Mouse (Mus musculus) liver, adult 2 months (tissue): ENCODE data around the gene Fancg. TPM values are rescaled to one million over a fixed set of nuclear protein-coding genes. Genes with fewer than 3 reads are reported as not detected.
A peak's percentile ranks its signal among the peaks of the same experiment; 100 is the strongest.

ENCODE experiments used
- DNase-seq: peaks from one replicate; pipeline ENCODE4 v3.0.0-alpha.2; 2011; ENCODE audit warnings: low read depth, low spot score; ENCODE audit errors: extremely low read depth
- H3K27ac ChIP-seq: fragments of 200-500 bp; replicated peaks from 2 replicates; pipeline ENCODE4 v1.5.1; 2012; ENCODE audit warnings: low read depth, mild to moderate bottlenecking, control low read depth, inconsistent platforms, low read length; ENCODE audit not compliant: insufficient read depth
- H3K27me3 ChIP-seq: fragments of 200-500 bp; 2 replicates; pipeline ENCODE4 v1.6.1; 2012; ENCODE audit warnings: mild to moderate bottlenecking, moderate library complexity, low read length, inconsistent platforms; ENCODE audit not compliant: control insufficient read depth, insufficient read depth
- H3K36me3 ChIP-seq: fragments of 200-500 bp; 2 replicates; pipeline ENCODE4 v1.6.1; 2012; ENCODE audit warnings: low read length, inconsistent platforms; ENCODE audit not compliant: control insufficient read depth, insufficient read depth
- H3K4me1 ChIP-seq: fragments of 200-500 bp; 2 replicates; pipeline ENCODE4 v1.6.1; 2011; ENCODE audit warnings: low read length; ENCODE audit not compliant: control insufficient read depth, insufficient read depth
- H3K4me3 ChIP-seq: fragments of 200-500 bp; 2 replicates; pipeline ENCODE4 v1.5.1; 2011; ENCODE audit warnings: low read depth, mild to moderate bottlenecking, control low read depth, low read length, moderate library complexity; ENCODE audit not compliant: insufficient read depth
- H3K79me2 ChIP-seq: fragments of 200-500 bp; 2 replicates; pipeline ENCODE4 v1.6.1; 2012; ENCODE audit warnings: inconsistent platforms, mild to moderate bottlenecking, low read length, moderate library complexity; ENCODE audit not compliant: control insufficient read depth, insufficient read depth
- H3K9ac ChIP-seq: fragments of 200-500 bp; 2 replicates; pipeline ENCODE4 v1.6.1; 2012; ENCODE audit warnings: low read depth, mild to moderate bottlenecking, control low read depth, inconsistent platforms, low read length
- CTCF ChIP-seq: fragments of 200-500 bp; IDR thresholded peaks from 2 replicates; pipeline ENCODE4 v1.5.1; 2011; ENCODE audit warnings: low read depth, low read length, control low read depth
- POLR2A ChIP-seq: fragments of 200-500 bp; IDR thresholded peaks from 2 replicates; pipeline ENCODE4 v1.6.1; 2011; ENCODE audit warnings: low read length, control low read depth; ENCODE audit not compliant: insufficient read depth; ENCODE audit errors: extremely low read depth
- WGBS: fragments of 180-500 bp; shearing (Covaris S2); methylation state at CpG from one replicate; pipeline ENCODE4 v1.1.7; 2018; 5-methylcytosine and 5-hydroxymethylcytosine counted together
- polyA plus RNA-seq: library from polyadenylated mRNA; depleted of rRNA; stranded (reverse); fragments of >200 nt; gene quantifications from 2 replicates; pipeline ENCODE4 v1.2.3, GENCODE M21; 2012
- total RNA-seq: library from RNA; depleted of rRNA; stranded (reverse); fragments of >200 nt; gene quantifications from 2 replicates; pipeline ENCODE4 v1.2.3, GENCODE M21; 2014

Gene Fancg
- total and polyA plus RNA-seq, 2 experiments: 1.2 to 2.9 TPM

DNA sequence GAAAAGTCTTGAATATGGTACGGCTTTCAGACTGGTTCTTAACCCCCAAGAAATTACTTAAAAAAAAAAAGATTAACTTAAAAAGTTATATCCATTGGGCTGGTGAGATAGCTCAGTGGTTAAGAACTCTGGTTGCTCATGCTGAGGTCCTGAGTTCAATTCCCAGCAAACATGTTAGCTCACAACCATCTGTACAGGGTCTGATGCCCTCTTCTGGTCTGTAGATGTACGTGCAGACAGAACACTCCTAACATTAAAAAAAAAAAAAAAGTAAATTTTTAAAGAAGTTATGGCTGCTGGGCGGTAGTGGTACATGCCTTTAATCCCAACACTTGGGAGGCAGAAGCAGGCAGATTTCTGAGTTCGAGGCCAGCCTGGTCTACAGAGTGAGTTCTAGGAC is 32.2 kb downstream of the Fancg start:
- no peaks in the 10 kb centered on the region for H3K27me3 ChIP-seq
- H3K4me3 ChIP-seq: no peak overlapping the region
- peaks cover 37% of the 10 kb centered on the region for H3K36me3 ChIP-seq
- no peak overlapping the region for H3K9ac ChIP-seq
- no peaks in the 10 kb centered on the region for H3K79me2 ChIP-seq
- H3K4me1 ChIP-seq: no peaks in the 10 kb centered on the region
- TF ChIP-seq CTCF: 0 out of 2 replicates have a peak, but pooled peaks have one; percentile 9
- TF ChIP-seq POLR2A: no peak
- DNase-seq: no peak
- WGBS: 87% methylated on average over 4 of the region's 4 CpGs
- H3K27ac ChIP-seq: no peak overlapping the region

DNA sequence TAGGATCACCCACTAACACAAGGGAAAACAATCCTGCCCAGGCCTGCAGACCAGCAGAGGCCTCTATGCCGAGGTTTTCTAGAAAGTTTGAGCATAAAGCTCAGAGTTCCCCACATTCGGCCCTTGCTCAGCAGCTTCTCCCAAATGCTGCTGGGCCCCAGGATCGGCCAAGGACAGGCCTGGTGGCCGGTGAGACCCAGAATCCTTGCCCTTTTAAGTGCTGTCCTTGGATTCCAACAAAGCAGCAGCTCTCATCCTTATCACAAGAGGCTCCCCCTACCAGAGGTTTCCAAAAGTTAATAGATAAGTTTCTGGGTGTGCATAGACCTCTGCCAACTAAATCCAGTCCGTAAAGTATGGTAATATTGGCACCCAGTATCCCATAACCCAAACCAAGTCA is 36.4 kb downstream of the Fancg start:
- DNase-seq: no peak
- peaks cover 7% of the 10 kb centered on the region; the same call in 1 of the 2 replicates for H3K36me3 ChIP-seq
- TF ChIP-seq POLR2A: no peak
- no peak for TF ChIP-seq CTCF
- H3K9ac ChIP-seq: no peak overlapping the region
- H3K4me3 ChIP-seq: no peak overlapping the region
- no peaks in the 10 kb centered on the region for H3K27me3 ChIP-seq
- H3K4me1 ChIP-seq: no peaks in the 10 kb centered on the region
- 69% methylated on average over 5 of the region's 5 CpGs for WGBS
- H3K27ac ChIP-seq: no peak overlapping the region
- no peaks in the 10 kb centered on the region for H3K79me2 ChIP-seq

GRCm38 (mm10) chr4:42972952-42973351 is 37.4 kb downstream of the Fancg start:
- 94% methylated on average over 4 of the region's 4 CpGs for WGBS

DNA sequence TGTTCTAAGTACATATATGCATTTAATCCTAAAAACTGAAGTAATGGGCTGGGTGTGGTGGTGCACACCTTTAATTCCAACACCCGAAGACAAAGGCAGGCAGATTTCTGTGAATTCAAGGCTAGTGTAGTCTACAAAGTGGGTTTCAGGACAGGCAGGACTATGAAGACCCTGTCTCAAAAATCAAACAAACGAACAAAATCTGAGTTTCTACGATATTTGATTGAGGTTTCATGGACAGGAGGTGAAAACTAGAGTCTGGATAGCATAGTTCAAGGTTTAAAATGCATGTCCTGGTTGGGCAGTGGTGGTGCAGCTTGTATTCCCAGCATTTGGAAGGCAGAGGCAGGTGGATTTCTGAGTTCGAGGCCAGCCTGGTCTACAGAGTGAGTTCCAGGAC is 41.0 kb downstream of the Fancg start, which contains the start of gene 1700022I11Rik:
1700022I11Rik (plus strand) TSS at position 301 of the 400 bp plus-strand sequence.
- TF ChIP-seq POLR2A: no peak
- TF ChIP-seq CTCF: no peak
- Histone ChIP-seq H3K4me3 (no peak within 1 kb of the TSS), H3K36me3 (no peaks in the 10 kb centered on the region), H3K4me1 (peaks cover 3% of the 10 kb centered on the region; the same call in 1 of the 2 replicates), H3K9ac (no peak within 1 kb of the TSS), H3K27me3 (no peaks in the 10 kb centered on the region), H3K27ac (no peak within 1 kb of the TSS), H3K79me2 (no peaks in the 10 kb centered on the region)
- WGBS: 89% methylated on average over 4 of the region's 4 CpGs
- no peak for DNase-seq

More at GRCm38 (mm10) chr4:42972952-42973351, 37.4 kb downstream of the Fancg start:
- H3K27ac ChIP-seq: no peak overlapping the region
- no peaks in the 10 kb centered on the region for H3K4me1 ChIP-seq
- H3K4me3 ChIP-seq: no peak overlapping the region
- DNase-seq: no peak
- no peaks in the 10 kb centered on the region for H3K79me2 ChIP-seq
- TF ChIP-seq CTCF (no peak), POLR2A (no peak)
- H3K36me3 ChIP-seq: 0 out of 2 replicates have a peak, but pooled peaks cover 2% of the 10 kb centered on the region
- no peak overlapping the region for H3K9ac ChIP-seq
- H3K27me3 ChIP-seq: no peaks in the 10 kb centered on the region

DNA sequence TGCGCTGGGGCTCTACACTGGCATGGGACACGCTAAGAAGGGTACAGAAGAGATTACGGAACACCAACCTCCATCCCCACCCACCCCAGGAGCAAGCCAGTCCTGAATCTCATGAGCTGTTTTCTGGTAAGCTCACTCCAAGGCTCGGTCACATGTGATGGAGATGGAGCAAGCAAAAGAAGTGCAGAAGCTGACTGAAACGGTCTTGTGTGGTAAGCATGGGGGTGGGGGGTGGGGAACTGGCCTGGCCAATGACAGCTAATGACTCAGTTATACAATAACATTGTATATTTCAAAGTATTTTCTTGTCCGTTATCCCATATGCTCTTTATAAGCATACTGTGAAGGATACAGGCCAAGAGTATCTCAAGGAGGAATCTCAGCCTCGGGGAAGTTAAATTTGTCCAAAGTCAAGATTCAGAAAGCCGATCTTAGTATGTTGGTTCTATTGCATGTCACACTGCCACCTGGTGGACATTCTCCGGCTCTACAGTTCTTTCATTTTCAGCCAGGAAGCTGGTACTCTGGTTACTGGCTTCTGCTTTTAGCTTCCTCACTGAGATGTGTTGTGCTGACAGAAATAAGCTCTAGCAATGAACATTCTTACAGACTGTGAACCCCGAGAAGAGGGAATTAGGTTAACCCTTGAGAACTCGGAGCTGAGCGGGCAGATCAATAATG is 45.1 kb downstream of the Fancg start:
- no peak overlapping the region for H3K9ac ChIP-seq
- H3K4me1 ChIP-seq: peaks cover 3% of the 10 kb centered on the region; the same call in 1 of the 2 replicates
- H3K79me2 ChIP-seq: no peaks in the 10 kb centered on the region
- no peak overlapping the region for H3K4me3 ChIP-seq
- TF ChIP-seq POLR2A (no peak), CTCF (peak; percentile 41; the same call in 1 of the 2 replicates)
- no peak overlapping the region for H3K27ac ChIP-seq
- peak; percentile 57 for DNase-seq
- H3K36me3 ChIP-seq: no peaks in the 10 kb centered on the region
- no peaks in the 10 kb centered on the region for H3K27me3 ChIP-seq
- WGBS: 16% methylated on average over 12 of the region's 12 CpGs

DNA sequence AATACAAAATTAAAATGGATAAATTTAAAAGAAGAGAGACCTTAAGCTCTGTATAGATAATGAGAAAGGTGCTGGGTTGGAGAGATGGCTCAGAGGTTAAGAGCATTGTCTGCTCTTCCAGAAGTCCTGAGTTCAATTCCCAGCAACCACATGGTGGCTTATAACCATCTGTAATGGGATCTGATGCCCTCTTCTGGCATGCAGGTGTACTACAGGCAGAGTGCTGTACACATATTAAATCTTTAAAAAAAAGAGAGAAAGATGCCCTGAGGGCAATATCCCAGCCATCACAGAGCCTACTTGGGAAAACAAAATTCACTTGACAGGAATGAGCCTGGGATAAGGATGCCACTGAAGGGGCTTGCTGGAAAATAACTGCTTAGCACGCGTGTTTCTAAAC is 46.8 kb downstream of the Fancg start:
- WGBS: 98% methylated on average over 2 of the region's 2 CpGs
- no peak for DNase-seq
- no peaks in the 10 kb centered on the region for H3K27me3 ChIP-seq
- no peaks in the 10 kb centered on the region for H3K36me3 ChIP-seq
- no peak overlapping the region for H3K4me3 ChIP-seq
- no peaks in the 10 kb centered on the region for H3K79me2 ChIP-seq
- no peak overlapping the region for H3K9ac ChIP-seq
- H3K4me1 ChIP-seq: peaks cover 3% of the 10 kb centered on the region; the same call in 1 of the 2 replicates
- TF ChIP-seq POLR2A (no peak), CTCF (no peak)
- H3K27ac ChIP-seq: no peak overlapping the region
